Mouse (Mus musculus): ENCODE results near the gene BC029722. TPM values are rescaled to one million over a fixed set of nuclear protein-coding genes. Genes with fewer than 3 reads are reported as not detected.

Gene BC029722
- total and polyA plus RNA-seq, 3 experiments: 12.4 to 33.8 (median 22.7) TPM

DNA sequence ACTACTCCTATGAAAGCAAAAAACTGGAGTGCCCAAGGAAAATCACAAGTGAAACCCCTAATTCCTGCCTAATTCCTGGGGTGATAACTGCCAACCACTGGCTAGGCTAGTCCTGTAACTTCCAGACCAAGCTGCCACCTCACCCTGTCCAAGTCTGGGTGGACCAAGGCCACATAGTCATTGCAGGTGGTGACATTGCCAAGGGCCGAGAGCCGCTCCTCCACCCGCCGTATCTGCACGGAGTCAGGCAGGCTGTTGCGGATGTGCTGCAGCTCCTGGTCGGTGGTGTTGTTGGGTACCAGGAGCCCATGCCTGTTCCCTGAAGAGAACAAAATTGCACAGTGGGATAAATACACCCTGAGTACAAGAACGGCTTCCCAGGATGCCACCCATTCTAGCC is 4.5 kb upstream of the BC029722 start:
- TF ChIP-seq KAT2A (IDR thresholded peaks at IDR 0.05; ENCODE audit: insufficient replicate concordance, low read length) (no peak), USF1 (IDR thresholded peaks at IDR 0.05; ENCODE audit: low read depth, low read length) (no peak), IRF4 (IDR thresholded peaks at IDR 0.05; ENCODE audit: low read depth, low read length) (no peak), SMC3 (IDR thresholded peaks at IDR 0.05; ENCODE audit: low read depth, low read length) (no peak), TCF12 (IDR thresholded peaks at IDR 0.05; ENCODE audit: low read depth, low read length) (no peak), POLR2A (IDR thresholded peaks at IDR 0.05; ENCODE audit: low read depth, low read length) (no peak), HCFC1 (IDR thresholded peaks at IDR 0.05; ENCODE audit: low read depth, low read length) (no peak), NELFE (IDR thresholded peaks at IDR 0.05; ENCODE audit: low read depth, low read length) (no peak), RCOR1 (conservative IDR thresholded peaks at IDR 0.05; ENCODE audit: low read depth, low read length) (no peak), NRF1 (IDR thresholded peaks at IDR 0.05; ENCODE audit: low read depth, low read length) (no peak), CTCF (conservative IDR thresholded peaks at IDR 0.05 in 1 of 2, IDR thresholded peaks at IDR 0.05 in 1 of 2; ENCODE audit: low read depth in 2 of 2, low read length in 2 of 2) (no peak)
- dilution Hi-C loops (cut with MboI; ENCODE audit: extremely low pct_ligation_motif_present, extremely low pct_unique_long_range_greater_than_20kb, low sequenced_read_pairs): no loop called here
- Histone ChIP-seq H3K4me2 (ENCODE audit: insufficient read depth, low read depth, poor library complexity, severe bottlenecking) (no peak overlapping the region), H3K4me1 (ENCODE audit: control insufficient read depth in 1 of 2, insufficient read depth in 2 of 2) (peaks cover 11 to 57% of the 10 kb centered on the region in 2 experiments), H3K4me3 (replicated peaks in 1 of 3; ENCODE audit: low read depth in 2 of 3, low read length in 2 of 3, poor library complexity in 1 of 3) (no peak overlapping the region), H3K27ac (ENCODE audit: insufficient read depth, low read depth) (no peak overlapping the region), H3K9me3 (replicated peaks; ENCODE audit: low read length) (no peaks in the 10 kb centered on the region), H3K27me3 (replicated peaks) (no peaks in the 10 kb centered on the region), H3K79me2 (replicated peaks; ENCODE audit: control insufficient read depth, extremely low read depth, insufficient read depth, poor library complexity, severe bottlenecking) (peaks cover 31% of the 10 kb centered on the region), H3K9ac (ENCODE audit: insufficient read depth, low read depth) (no peak overlapping the region), H3K36me3 (replicated peaks in 1 of 2; ENCODE audit: control insufficient read depth in 1 of 2, insufficient read depth in 1 of 2, low read length in 1 of 2) (peaks cover 45 to 52% of the 10 kb centered on the region in 2 experiments)
- DNase-seq (ENCODE audit: extremely low read depth): no peak
- in situ Hi-C loops (cut with MboI; ENCODE audit: low pct_ligation_motif_present, low pct_unique_long_range_greater_than_20kb, low sequenced_read_pairs): no loop called here

DNA sequence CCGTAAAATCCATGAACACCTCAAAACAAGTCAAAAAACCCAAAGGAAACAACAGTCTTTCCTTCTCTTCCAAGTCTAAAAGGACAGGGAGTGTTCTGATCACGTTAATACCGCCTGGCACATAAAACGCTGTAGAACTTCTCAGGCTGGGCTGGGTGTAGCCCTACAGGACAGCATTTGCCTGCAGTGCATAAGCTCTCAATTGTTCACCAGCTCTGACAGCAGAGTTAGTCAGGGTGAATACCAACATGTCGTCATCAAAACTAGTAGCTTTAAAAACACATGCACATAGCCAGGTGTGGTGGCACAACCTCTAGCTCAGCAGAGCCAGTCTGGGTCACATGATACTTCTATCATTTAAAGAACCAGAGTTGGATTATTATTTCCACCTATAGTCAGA is 1.6 kb upstream of the BC029722 start:
- H3K79me2 ChIP-seq (replicated peaks; ENCODE audit: control insufficient read depth, extremely low read depth, insufficient read depth, poor library complexity, severe bottlenecking): peaks cover 28% of the 10 kb centered on the region
- no peaks in the 10 kb centered on the region for H3K27me3 ChIP-seq (replicated peaks)
- no peak for DNase-seq (ENCODE audit: extremely low read depth)
- H3K4me3 ChIP-seq (replicated peaks in 1 of 3; ENCODE audit: low read depth in 2 of 3, low read length in 2 of 3, poor library complexity in 1 of 3): no peak overlapping the region
- H3K4me2 ChIP-seq (ENCODE audit: insufficient read depth, low read depth, poor library complexity, severe bottlenecking): no peak overlapping the region
- peaks cover 45 to 70% of the 10 kb centered on the region in 2 experiments for H3K36me3 ChIP-seq (replicated peaks in 1 of 2; ENCODE audit: control insufficient read depth in 1 of 2, insufficient read depth in 1 of 2, low read length in 1 of 2)
- TF ChIP-seq ELF1 (IDR thresholded peaks at IDR 0.05; ENCODE audit: low read depth, low read length): no peak
- no peak for TF ChIP-seq KAT2A (IDR thresholded peaks at IDR 0.05; ENCODE audit: insufficient replicate concordance, low read length)
- TF ChIP-seq MXI1 (IDR thresholded peaks at IDR 0.05; ENCODE audit: low read depth, low read length): no peak
- no peak for TF ChIP-seq EP300 (IDR thresholded peaks at IDR 0.05; ENCODE audit: low read length)
- TF ChIP-seq HCFC1 (IDR thresholded peaks at IDR 0.05; ENCODE audit: low read depth, low read length): no peak
- TF ChIP-seq ETS1 (conservative IDR thresholded peaks at IDR 0.05; ENCODE audit: low read depth, low read length): no peak
- TF ChIP-seq MEF2A (IDR thresholded peaks at IDR 0.05; ENCODE audit: borderline replicate concordance, low read depth, low read length): no peak
- TF ChIP-seq UBTF (IDR thresholded peaks at IDR 0.05; ENCODE audit: low read depth, low read length): no peak
- no peak for TF ChIP-seq JUN (IDR thresholded peaks at IDR 0.05; ENCODE audit: insufficient read depth, low read depth, low read length)
- no peak for TF ChIP-seq POLR2AphosphoS2 (IDR thresholded peaks at IDR 0.05; ENCODE audit: low read depth, low read length)
- TF ChIP-seq MAX (IDR thresholded peaks at IDR 0.05; ENCODE audit: low read length): no peak
- TF ChIP-seq SMC3 (IDR thresholded peaks at IDR 0.05; ENCODE audit: low read depth, low read length): no peak
- no peak for TF ChIP-seq USF2 (conservative IDR thresholded peaks at IDR 0.05; ENCODE audit: low read depth, low read length)
- peaks cover 21 to 68% of the 10 kb centered on the region in 2 experiments for H3K4me1 ChIP-seq (ENCODE audit: control insufficient read depth in 1 of 2, insufficient read depth in 2 of 2)
- no peak overlapping the region for H3K9ac ChIP-seq (ENCODE audit: insufficient read depth, low read depth)
- in situ Hi-C loops (cut with MboI; ENCODE audit: low pct_ligation_motif_present, low pct_unique_long_range_greater_than_20kb, low sequenced_read_pairs) (no loop called here), dilution Hi-C loops (cut with MboI; ENCODE audit: extremely low pct_ligation_motif_present, extremely low pct_unique_long_range_greater_than_20kb, low sequenced_read_pairs) (no loop called here)
- H3K27ac ChIP-seq (ENCODE audit: insufficient read depth, low read depth): no peak overlapping the region; the same call in 1 of the 2 replicates
- H3K9me3 ChIP-seq (replicated peaks; ENCODE audit: low read length): no peaks in the 10 kb centered on the region

Measured in CH12.LX (cell line).